Mouse (Mus musculus) bone marrow, adult 2 months (tissue): ENCODE data around the gene Csnk1e.

Source experiments
- CTCF ChIP-seq: fragments of 200-500 bp; IDR thresholded peaks from 2 replicates; pipeline ENCODE4 v1.5.1; 2011; ENCODE audit warnings: low read length, control low read depth; ENCODE audit not compliant: control insufficient read depth, insufficient read depth
- POLR2A ChIP-seq: fragments of 200-500 bp; IDR thresholded peaks from 2 replicates; pipeline ENCODE4 v1.6.1; 2011; ENCODE audit warnings: low read depth, mild to moderate bottlenecking, control low read depth, low read length, borderline replicate concordance; ENCODE audit not compliant: control insufficient read depth

GRCm38 (mm10) chr15:79391447-79392093, 63.8 kb downstream of the Csnk1e start:
- no peak for TF ChIP-seq POLR2A
- TF ChIP-seq CTCF, result no peak
